Mouse (Mus musculus): ENCODE measurements around the gene Chst11. TPM values are rescaled to one million over a fixed set of nuclear protein-coding genes. Genes with fewer than 3 reads are reported as not detected.

Chst11 gene
- polyA plus RNA-seq, 1 experiment from 2014 or later, result 5.4 TPM

DNA sequence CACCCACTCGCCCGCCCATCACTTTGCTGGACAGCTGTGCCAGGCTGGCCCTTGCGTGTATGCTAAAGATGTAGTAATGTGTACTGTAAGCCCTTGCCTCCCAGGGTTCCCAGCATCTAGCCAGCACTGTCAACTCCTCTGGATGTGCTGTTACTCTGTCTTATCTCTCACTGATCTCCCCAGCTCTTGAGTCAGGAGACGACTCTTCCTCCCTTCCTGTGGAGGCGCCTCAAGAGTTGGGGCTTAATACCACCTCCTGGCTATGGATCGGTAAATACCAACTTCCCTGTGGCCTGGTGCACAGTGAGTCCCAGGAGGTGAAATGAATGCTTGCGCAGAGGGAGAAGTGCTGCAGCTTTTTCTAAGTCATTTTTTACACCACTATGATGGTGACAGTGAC lies 151.8 kb downstream of the Chst11 start:
- 71% methylated on average over 7 of the region's 7 CpGs for WGBS
- Histone ChIP-seq H3K36me3 (ENCODE audit: control insufficient read depth, insufficient read depth, low read length) (no peaks in the 10 kb centered on the region), H3K9ac (ENCODE audit: low read depth, low read length) (no peak overlapping the region), H3K9me3 (ENCODE audit: control insufficient read depth, low read length) (no peaks in the 10 kb centered on the region), H3K27ac (ENCODE audit: low read depth, low read length) (no peak overlapping the region), H3K4me2 (replicated peaks; ENCODE audit: low read depth, low read length) (no peak overlapping the region), H3K27me3 (ENCODE audit: control insufficient read depth, insufficient read depth, low read length) (no peaks in the 10 kb centered on the region), H3K4me1 (ENCODE audit: control insufficient read depth, insufficient read depth, low read length) (peaks cover 33% of the 10 kb centered on the region), H3K4me3 (ENCODE audit: low read length) (no peak overlapping the region)
- no peak for ATAC-seq (ENCODE audit: low FRiP score, low TSS enrichment)

DNA sequence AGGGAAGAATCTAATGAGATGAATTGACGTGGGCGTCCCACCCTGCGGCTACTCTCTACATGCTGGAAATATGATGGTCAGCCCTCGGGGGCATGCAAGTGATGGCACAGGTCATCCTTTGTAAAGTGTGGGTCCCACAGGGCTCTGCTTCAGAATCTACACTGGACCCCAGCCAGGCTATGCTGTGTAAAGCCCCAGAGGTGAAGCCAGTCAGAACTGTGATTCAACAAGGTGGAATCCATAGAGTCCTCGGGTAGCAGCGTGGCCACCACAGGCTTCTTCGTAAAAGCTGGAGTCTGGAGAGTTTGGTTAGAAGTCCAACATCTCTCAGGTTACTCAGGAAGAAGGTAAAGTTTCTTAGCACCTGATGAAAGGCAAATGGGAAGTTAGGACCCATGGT lies 154.0 kb downstream of the Chst11 start:
- H3K9ac ChIP-seq (ENCODE audit: low read depth, low read length), result no peak overlapping the region
- H3K4me1 ChIP-seq (ENCODE audit: control insufficient read depth, insufficient read depth, low read length), result peaks cover 27% of the 10 kb centered on the region
- ATAC-seq (ENCODE audit: low FRiP score, low TSS enrichment), result no peak
- no peaks in the 10 kb centered on the region for H3K27me3 ChIP-seq (ENCODE audit: control insufficient read depth, insufficient read depth, low read length)
- no peak overlapping the region for H3K4me3 ChIP-seq (ENCODE audit: low read length)
- H3K9me3 ChIP-seq (ENCODE audit: control insufficient read depth, low read length), result no peaks in the 10 kb centered on the region
- H3K36me3 ChIP-seq (ENCODE audit: control insufficient read depth, insufficient read depth, low read length), result no peaks in the 10 kb centered on the region
- 88% methylated on average over 7 of the region's 7 CpGs for WGBS
- no peak overlapping the region for H3K4me2 ChIP-seq (replicated peaks; ENCODE audit: low read depth, low read length)
- no peak overlapping the region for H3K27ac ChIP-seq (ENCODE audit: low read depth, low read length)

DNA sequence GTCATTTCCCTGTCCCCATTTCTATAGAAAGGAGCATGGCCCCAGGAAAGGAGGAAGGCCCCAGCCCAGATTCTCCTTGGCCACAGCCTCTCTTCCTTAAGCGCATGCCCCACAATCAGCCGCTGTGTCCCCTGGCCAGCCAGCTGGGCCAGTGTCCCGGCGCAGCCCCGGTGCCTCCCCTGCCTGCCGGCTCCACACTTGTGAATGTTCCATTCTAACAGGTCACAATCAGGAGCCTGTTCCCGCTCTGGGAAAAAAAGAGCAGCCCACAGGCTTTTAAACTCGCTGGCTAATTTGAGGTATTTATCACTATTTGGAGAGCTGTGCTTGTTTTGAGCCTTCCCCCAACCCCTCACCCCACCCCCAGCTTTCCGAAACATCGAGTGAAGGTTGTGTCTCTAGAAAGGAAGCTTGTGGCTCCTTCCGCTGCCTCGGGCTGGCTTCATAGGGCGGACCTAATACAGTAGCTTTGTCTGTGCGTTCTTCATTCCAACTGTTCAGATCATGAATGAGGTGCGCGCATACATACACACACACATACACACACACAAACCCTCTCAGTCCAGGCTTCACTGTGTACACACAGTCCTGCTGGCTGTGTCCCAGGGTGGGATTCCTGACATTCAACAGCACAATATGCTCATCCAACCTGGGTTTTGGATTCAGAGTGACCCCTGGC lies 155.1 kb downstream of the Chst11 start:
- no peak for ATAC-seq (ENCODE audit: low FRiP score, low TSS enrichment)

DNA sequence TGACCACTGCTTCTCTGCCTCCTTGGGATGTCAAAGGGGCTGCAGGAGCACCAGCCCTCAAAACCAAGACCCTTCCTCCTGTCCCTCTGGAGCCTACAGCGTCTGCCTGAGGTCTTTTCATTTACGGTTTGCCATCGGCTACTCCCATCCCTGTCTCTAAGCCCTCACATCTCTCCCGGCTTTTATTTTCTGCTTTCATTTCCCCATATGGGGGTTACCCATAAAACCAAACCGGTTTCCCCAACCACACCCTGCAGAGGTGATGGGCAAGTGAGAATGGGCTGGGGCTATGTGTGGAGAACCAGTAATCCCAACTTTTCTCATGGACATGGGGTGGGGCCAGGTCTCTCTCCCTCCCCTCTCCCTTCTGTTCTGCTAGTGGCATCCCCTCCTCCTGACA lies 156.1 kb downstream of the Chst11 start:
- Histone ChIP-seq H3K36me3 (ENCODE audit: control insufficient read depth, insufficient read depth, low read length) (no peaks in the 10 kb centered on the region), H3K4me2 (replicated peaks; ENCODE audit: low read depth, low read length) (no peak overlapping the region), H3K9ac (ENCODE audit: low read depth, low read length) (no peak overlapping the region), H3K4me1 (ENCODE audit: control insufficient read depth, insufficient read depth, low read length) (peaks cover 27% of the 10 kb centered on the region), H3K27me3 (ENCODE audit: control insufficient read depth, insufficient read depth, low read length) (no peaks in the 10 kb centered on the region), H3K4me3 (ENCODE audit: low read length) (no peak overlapping the region), H3K27ac (ENCODE audit: low read depth, low read length) (no peak overlapping the region), H3K9me3 (ENCODE audit: control insufficient read depth, low read length) (no peaks in the 10 kb centered on the region)
- WGBS, result 91% methylated on average over 5 of the region's 5 CpGs
- ATAC-seq (ENCODE audit: low FRiP score, low TSS enrichment), result no peak

More for the DNA sequence above, 155.1 kb downstream of the Chst11 start:
- Histone ChIP-seq H3K27ac (ENCODE audit: low read depth, low read length) (peak overlapping the region; percentile 24; the same call in 1 of the 2 replicates), H3K36me3 (ENCODE audit: control insufficient read depth, insufficient read depth, low read length) (no peaks in the 10 kb centered on the region), H3K4me3 (ENCODE audit: low read length) (no peak overlapping the region), H3K9me3 (ENCODE audit: control insufficient read depth, low read length) (no peaks in the 10 kb centered on the region), H3K9ac (ENCODE audit: low read depth, low read length) (no peak overlapping the region), H3K4me1 (ENCODE audit: control insufficient read depth, insufficient read depth, low read length) (peaks cover 22% of the 10 kb centered on the region), H3K27me3 (ENCODE audit: control insufficient read depth, insufficient read depth, low read length) (no peaks in the 10 kb centered on the region), H3K4me2 (replicated peaks; ENCODE audit: low read depth, low read length) (no peak overlapping the region)
- 57% methylated on average over 16 of the region's 16 CpGs for WGBS

DNA sequence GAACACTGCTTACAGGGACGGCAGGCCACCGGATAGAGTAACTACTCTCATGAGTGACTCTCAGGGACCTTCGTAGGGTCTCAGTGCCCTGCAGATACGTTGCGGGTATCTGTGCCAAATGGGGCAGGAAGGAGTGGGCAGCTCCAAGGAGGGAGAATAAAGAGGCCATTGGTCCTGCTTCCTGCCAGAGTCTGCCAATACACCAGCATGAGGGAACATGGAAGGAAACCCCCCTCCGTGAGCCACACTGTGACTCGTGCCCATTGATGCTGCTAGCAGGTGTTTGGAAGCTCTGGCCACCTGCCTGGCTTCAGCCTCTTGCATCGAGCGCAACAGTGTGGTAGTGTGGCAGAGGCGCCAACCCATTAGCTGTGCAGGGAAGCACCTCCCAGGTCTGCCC lies 157.8 kb downstream of the Chst11 start:
- Histone ChIP-seq H3K9me3 (ENCODE audit: control insufficient read depth, low read length) (no peaks in the 10 kb centered on the region), H3K4me1 (ENCODE audit: control insufficient read depth, insufficient read depth, low read length) (peaks cover 28% of the 10 kb centered on the region), H3K27ac (ENCODE audit: low read depth, low read length) (peak overlapping the region; percentile 44; the same call in 1 of the 2 replicates), H3K4me2 (replicated peaks; ENCODE audit: low read depth, low read length) (no peak overlapping the region), H3K27me3 (ENCODE audit: control insufficient read depth, insufficient read depth, low read length) (no peaks in the 10 kb centered on the region), H3K4me3 (ENCODE audit: low read length) (no peak overlapping the region), H3K36me3 (ENCODE audit: control insufficient read depth, insufficient read depth, low read length) (no peaks in the 10 kb centered on the region), H3K9ac (ENCODE audit: low read depth, low read length) (no peak overlapping the region)
- 82% methylated on average over 10 of the region's 10 CpGs for whole genome bisulfite sequencing
- ATAC-seq (ENCODE audit: low FRiP score, low TSS enrichment), result no peak

DNA sequence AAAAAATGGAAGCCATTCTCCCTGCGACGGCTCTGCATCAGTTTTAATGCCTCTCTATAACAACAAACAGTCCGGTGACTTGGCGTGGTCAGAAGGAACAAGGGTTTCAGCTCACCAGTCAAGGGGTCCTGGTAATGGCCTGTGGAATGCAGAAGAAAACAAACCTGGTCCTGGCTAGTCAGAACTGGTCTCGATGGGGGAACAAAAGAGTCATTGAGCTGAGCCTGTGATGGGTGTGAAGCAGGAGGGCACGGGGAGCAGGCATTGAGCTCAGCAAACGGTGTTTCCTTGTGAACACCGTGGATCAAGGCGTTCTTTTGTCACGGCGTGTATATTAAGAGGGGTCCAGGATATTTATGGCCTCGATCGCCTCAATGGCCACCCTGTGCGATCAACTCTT lies 160.5 kb downstream of the Chst11 start:
- Histone ChIP-seq H3K36me3 (ENCODE audit: control insufficient read depth, insufficient read depth, low read length) (no peaks in the 10 kb centered on the region), H3K4me2 (replicated peaks; ENCODE audit: low read depth, low read length) (peak overlapping the region; percentile 12; the same call in 1 of the 2 replicates), H3K4me3 (ENCODE audit: low read length) (no peak overlapping the region), H3K4me1 (ENCODE audit: control insufficient read depth, insufficient read depth, low read length) (peaks cover 18% of the 10 kb centered on the region), H3K9ac (ENCODE audit: low read depth, low read length) (no peak overlapping the region), H3K27me3 (ENCODE audit: control insufficient read depth, insufficient read depth, low read length) (no peaks in the 10 kb centered on the region), H3K27ac (ENCODE audit: low read depth, low read length) (peak overlapping the region; percentile 76), H3K9me3 (ENCODE audit: control insufficient read depth, low read length) (no peaks in the 10 kb centered on the region)
- WGBS, result 11% methylated on average over 14 of the region's 14 CpGs
- ATAC-seq (ENCODE audit: low FRiP score, low TSS enrichment), result peak; percentile 75

DNA sequence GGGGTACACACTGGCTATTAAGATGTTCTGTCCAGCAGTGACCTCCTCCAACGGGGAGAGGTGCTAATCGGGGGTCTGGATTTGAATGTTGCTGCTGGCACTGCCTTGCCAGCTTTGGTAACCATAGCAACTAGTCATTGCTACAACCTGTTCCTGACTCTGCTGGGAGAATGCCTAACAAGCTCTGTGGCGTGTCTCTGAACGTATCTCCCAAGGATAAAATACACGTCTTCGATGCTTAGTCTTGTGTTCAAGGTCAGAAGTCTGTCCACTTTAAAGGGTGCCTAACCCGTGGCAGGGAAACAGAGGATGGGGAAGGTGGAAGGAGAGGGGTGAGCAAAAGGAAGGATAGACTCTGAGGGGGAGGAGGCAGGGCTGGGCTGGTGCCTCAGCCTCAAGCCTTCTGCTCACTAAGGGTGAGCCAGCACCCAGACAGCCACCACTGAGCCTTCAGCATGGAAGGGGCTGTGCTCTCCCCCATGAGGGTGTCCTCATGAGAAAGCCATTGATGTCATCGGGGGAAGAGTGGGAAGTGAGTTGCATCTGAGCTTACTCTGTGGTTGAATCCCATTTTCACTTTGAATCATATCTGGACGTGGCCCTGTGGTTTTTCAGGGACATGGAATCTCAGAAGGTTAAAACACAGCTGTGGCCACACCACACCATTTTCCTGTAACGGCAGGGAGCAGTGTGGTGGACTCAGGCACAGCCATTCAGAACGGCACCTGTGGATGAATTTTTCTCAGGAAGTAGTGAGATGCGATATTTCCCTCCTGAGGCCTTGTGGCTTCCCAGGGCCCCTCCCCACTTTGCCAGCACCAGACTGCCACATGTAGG lies 164.3 kb downstream of the Chst11 start:
- no peak for ATAC-seq (ENCODE audit: low FRiP score, low TSS enrichment)
- no peak overlapping the region for H3K4me2 ChIP-seq (replicated peaks; ENCODE audit: low read depth, low read length)
- no peak overlapping the region for H3K4me3 ChIP-seq (ENCODE audit: low read length)
- no peaks in the 10 kb centered on the region for H3K9me3 ChIP-seq (ENCODE audit: control insufficient read depth, low read length)
- H3K36me3 ChIP-seq (ENCODE audit: control insufficient read depth, insufficient read depth, low read length), result no peaks in the 10 kb centered on the region
- H3K9ac ChIP-seq (ENCODE audit: low read depth, low read length), result no peak overlapping the region; the same call in 1 of the 2 replicates
- H3K27me3 ChIP-seq (ENCODE audit: control insufficient read depth, insufficient read depth, low read length), result no peaks in the 10 kb centered on the region
- H3K27ac ChIP-seq (ENCODE audit: low read depth, low read length), result no peak overlapping the region
- peaks cover 44% of the 10 kb centered on the region for H3K4me1 ChIP-seq (ENCODE audit: control insufficient read depth, insufficient read depth, low read length)
- 77% methylated on average over 12 of the region's 12 CpGs for WGBS

DNA sequence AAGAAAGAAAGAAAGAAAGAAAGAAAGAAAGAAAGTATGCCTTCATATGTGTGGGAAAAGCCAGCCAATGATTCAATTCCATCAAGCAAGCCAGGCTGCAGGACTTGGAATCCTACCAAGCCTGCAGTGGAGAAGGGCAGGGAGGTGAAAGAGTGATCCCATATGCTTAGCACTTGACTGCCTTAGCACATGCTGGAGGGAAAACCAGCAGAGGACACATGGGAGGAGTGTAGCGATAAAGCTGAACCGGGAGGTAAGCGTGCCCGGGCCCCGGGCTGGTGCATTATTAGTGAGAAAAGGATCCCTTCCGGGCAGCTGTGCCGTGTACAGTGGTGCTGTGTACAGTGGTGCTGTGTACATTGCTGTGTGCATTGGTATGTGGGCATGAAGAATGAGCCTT lies 165.3 kb downstream of the Chst11 start:
- WGBS, result 67% methylated on average over 7 of the region's 7 CpGs
- Histone ChIP-seq H3K27ac (ENCODE audit: low read depth, low read length) (peak overlapping the region; percentile 30; the same call in 1 of the 2 replicates), H3K36me3 (ENCODE audit: control insufficient read depth, insufficient read depth, low read length) (no peaks in the 10 kb centered on the region), H3K9me3 (ENCODE audit: control insufficient read depth, low read length) (no peaks in the 10 kb centered on the region), H3K4me3 (ENCODE audit: low read length) (no peak overlapping the region), H3K4me2 (replicated peaks; ENCODE audit: low read depth, low read length) (no peak overlapping the region), H3K27me3 (ENCODE audit: control insufficient read depth, insufficient read depth, low read length) (no peaks in the 10 kb centered on the region), H3K4me1 (ENCODE audit: control insufficient read depth, insufficient read depth, low read length) (peaks cover 37% of the 10 kb centered on the region), H3K9ac (ENCODE audit: low read depth, low read length) (no peak overlapping the region)
- ATAC-seq (ENCODE audit: low FRiP score, low TSS enrichment), result no peak

DNA sequence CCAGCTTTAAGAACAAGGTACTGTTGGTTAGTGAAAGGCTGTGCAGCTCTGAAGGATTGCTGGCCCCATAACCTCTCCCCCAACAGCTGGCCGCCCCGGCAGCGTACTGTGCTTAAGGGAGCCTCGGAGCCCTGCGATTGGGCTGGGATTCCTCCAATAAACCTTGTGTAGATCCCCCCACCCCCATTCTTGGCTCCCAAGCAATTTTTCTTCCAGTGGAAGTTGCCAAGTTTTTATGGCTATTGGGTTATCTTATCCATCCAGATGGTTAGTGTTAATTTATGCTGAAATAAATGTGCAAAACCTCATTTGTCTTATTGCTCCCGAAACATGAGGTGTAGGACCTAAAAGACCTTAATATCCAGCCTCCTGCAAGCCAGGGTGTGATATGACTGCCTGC lies 166.1 kb downstream of the Chst11 start:
- WGBS, result 33% methylated on average over 6 of the region's 6 CpGs
- H3K4me3 ChIP-seq (ENCODE audit: low read length), result no peak overlapping the region
- H3K27me3 ChIP-seq (ENCODE audit: control insufficient read depth, insufficient read depth, low read length), result no peaks in the 10 kb centered on the region
- H3K9ac ChIP-seq (ENCODE audit: low read depth, low read length), result no peak overlapping the region
- no peaks in the 10 kb centered on the region for H3K36me3 ChIP-seq (ENCODE audit: control insufficient read depth, insufficient read depth, low read length)
- no peaks in the 10 kb centered on the region for H3K9me3 ChIP-seq (ENCODE audit: control insufficient read depth, low read length)
- H3K4me1 ChIP-seq (ENCODE audit: control insufficient read depth, insufficient read depth, low read length), result peaks cover 34% of the 10 kb centered on the region
- peak; percentile 61 for ATAC-seq (ENCODE audit: low FRiP score, low TSS enrichment)
- H3K4me2 ChIP-seq (replicated peaks; ENCODE audit: low read depth, low read length), result no peak overlapping the region
- H3K27ac ChIP-seq (ENCODE audit: low read depth, low read length), result peak overlapping the region; percentile 30; the same call in 1 of the 2 replicates

All from kidney, embryonic 14.5 days (tissue).